Mouse (Mus musculus) lung, postnatal 0 days (tissue): Measurements from ENCODE around the gene Prkg2.

ENCODE experiments used
- CTCF ChIP-seq: IDR thresholded peaks from 2 replicates; pipeline ENCODE4 v1.5.1; 2016; ENCODE audit warnings: antibody characterized with exemption, mild to moderate bottlenecking
- EP300 ChIP-seq: IDR thresholded peaks from 2 replicates; pipeline ENCODE4 v1.6.1; 2016; ENCODE audit warnings: antibody characterized with exemption, mild to moderate bottlenecking, control low read depth

GRCm38 (mm10) chr5:98985077-98985476 lies 52.1 kb downstream of the Prkg2 start:
- no peak for TF ChIP-seq CTCF
- TF ChIP-seq EP300: no peak
